Mouse (Mus musculus) embryo, embryonic 10.5 days (tissue): Measurements from ENCODE around the gene Ptbp3.

Experiments used
- DNase-seq: peaks from one replicate; pipeline ENCODE4 v3.0.0-alpha.2; 2015; ENCODE audit warnings: low spot score

Ptbp3 gene

DNA sequence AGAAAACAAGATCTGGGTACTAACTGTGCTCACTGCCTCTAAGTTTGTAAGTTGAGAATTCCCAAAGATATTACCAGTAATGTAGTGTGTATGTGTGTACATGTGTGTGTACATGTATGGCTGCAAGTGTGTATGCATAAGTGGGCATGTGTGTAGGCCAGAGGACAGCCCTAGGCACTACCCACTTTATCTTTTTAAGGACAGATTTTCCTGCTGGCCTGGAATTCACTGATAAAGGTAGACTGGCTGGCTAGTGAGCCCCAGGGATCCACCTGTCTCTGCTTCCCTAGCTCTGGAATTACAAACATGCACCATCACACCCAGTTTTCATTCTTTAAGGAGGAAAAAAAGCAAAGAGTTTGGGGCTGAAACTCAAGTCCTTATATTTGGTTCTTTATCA, 6.0 kb upstream of the Ptbp3 start:
- no peak for DNase-seq

DNA sequence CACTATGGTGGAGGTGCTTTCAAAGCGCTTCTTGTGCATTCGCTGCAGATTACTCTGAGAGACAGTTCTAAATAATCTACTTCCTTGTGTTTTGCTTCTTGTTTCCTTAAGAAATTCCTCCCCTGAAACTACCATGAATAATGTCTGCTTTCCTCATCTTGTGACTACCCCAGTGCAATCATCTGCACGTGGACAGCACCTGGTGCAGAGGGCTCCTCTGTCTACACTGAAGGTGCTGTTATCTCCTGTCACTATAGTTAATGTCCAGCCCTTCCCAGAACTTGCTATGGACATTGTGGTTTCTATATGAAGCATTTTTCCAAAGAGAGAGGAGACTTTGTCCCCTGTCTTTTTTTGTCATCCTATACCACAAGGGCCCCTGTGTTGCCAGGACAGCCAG, 4.4 kb upstream of the Ptbp3 start:
- no peak for DNase-seq

DNA sequence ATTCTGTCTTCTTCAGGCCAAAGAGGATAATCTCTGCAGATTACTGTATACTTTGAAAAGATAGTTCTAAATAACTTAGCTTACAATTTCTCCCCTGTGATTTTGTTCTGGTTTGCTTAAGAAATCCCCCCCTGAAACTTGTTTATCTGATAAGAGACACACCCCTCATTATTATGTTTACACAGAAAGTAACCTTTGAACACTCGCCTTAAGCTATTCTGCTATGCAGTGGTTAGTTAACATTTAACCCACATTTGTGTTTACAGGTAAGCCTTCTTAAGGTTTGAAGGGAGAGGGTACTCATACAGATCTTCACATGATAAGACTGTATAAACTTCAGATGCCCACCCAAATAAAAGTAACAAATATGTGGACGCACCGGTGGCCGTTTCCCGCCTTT, 3.7 kb upstream of the Ptbp3 start:
- no peak for DNase-seq

DNA sequence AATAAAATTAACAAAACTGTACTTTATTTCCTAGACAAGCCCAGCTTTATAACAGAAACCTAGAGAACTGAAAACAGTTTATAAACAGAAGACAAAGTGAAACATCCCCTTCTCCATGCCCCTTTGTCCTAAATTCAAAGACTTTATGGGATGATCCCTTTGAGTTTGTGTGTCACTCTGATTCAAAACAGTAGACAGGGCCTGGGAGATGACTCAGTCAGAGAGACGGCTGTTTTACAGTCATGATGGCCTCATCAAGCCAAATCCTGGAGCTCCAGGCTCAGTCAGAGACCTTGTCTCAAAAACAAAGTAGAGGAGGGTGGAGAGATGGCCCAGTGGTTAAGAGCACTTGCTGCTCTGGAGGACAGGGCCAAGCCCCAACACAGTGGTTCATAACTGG, 2.7 kb upstream of the Ptbp3 start:
- DNase-seq = no peak

DNA sequence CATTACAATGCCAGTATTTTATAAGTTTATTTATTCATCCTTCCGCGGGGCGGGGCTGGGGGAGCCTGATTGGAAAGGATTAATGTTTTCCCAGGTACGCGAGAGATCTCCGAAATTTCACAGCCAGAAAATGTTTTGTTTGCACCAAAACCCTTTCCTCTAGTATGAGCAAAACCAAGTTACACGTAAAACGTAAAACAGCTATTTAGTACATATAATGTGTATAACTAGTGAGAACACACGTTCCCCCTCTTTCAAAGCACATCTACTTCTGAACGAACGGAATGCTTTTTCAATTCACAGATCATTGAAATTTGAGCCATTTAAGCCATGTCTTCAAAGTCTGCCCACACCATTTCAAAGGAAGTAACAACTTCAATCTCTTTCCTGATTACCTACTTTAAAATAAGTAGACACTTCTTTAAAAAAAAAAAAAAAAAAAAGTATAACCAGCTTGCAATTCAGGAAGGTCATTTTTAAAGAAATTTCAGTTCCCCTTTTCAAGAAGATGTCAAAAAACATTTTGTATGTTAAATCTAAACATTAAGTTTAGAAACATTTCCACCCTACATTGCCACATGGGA, 905 bp upstream of the Ptbp3 start:
- DNase-seq = no peak

DNA sequence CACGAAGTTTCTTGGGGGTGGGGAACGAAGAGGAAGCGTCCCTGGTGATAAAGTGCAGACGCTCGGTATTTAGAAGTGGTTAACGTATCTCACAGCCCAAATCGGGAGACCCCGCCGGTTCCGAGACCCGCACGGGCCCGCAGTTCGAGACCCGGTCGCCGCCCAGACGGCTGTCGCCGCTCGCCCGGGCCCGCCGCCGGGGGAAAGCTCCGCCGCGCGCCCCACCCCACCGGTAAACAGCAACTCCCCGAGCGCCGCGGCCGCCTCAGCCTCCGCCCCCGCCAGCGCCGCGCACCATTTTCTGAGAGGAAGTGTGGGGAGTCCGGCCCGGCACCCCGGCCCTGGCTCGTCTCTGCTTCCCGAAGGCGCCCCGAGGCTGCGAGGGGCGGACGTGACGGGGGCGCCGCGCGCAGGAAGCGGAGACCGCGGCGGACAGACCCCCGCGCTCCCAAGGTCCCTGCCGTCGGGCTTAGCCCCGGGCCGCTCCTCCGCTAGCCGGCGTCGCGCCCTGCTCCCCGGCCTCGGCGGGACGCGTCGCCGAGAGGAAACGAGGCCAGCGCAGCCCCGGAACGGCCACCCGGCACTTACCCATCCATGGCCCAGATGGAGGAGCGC, 497 bp downstream of the Ptbp3 start:
- peak; percentile 66 for DNase-seq

DNA sequence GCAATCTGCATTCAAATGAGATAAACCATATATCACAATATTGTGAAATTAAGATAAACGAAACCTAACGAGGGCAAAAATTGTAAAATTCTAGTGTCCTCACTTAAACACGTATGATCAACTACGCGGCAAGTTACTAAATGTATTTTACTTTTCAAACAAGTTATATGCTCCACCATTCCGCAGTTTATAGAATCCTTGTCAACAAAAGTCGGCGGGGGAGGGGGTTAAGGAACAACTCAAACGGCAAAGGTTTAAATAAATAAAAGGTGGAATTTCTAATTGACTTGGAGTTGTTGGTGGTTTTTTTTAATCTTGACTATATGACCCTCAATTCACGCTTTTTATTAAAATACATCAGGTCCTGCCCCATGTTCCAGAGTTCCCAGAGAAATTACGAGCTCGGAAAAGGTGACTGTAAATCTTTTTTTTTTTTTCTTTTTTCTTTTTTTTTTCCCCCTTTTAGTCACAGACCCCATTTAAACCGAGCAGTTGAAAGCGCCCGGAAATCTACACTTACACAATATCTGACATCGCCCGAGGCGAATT, 1.1 kb downstream of the Ptbp3 start:
- peak; percentile 55 for DNase-seq

DNA sequence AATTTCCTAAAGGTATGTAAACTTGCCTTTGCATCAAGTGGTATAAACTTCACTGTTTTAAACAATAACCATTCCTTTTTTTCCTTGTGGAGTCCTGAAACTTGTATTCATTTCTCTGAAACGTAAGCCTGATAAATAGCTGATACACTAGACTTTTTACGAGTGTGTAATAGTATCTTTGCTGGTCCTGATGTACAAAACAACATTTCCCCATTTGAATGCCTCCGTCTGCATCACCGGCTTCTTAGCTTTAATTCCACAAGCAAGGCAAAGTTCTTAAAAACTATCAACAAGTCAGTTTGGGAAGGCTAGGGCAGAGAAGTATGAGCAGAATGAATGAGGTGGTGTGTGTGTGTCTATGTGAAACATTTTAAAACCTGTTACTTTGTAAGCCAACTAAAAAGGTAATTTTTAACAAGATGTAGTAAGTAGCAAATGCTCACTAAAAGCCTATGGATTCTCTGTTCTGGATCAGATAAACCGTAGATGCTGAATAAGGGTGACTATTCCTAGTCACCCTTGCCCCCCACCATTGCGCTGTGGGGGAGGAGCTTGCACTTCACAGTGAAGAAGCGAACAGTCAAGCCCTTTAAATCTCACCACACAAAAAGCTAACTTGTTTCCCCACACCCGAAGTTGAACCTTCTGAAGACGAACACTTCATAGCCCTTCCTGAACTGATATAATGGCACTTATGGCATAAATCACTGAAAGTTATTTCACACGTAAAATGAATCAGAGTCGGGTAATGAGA, 1.9 kb downstream of the Ptbp3 start:
- peak; percentile 56 for DNase-seq

DNA sequence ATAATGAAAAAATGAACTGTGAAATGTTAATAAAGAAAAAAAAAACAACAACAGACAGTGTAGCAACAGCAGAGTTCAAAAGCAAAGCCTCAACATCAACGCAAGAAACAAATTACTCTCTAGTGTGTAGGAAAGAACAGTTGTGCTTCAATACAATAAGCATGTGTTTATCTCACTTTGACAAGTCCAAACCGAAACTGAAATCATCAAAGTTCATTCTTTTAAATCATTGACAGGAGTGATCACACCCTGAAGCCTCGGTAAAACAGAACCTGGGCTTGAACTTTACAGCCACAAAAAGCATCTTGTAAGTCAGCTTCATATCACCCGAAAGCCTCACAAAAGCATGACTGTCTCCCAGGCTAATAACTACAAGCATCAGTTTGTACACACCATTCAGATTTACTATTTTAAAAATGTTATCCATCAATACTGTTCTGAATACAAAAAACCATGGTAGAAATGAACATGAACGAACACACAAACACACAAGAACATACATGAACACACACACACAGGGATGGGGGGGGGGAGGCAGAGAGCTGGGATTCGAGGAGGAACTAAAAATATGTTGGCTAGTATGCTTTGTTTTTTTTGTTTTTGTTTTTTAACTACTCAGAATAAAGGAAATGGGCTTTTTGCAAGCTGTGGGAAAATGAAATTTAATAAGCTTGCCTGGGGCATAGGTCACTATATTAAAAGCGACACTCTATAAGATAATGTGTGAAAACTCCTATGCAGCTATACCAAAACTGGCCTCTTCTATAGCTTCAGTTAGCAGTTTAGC, 2.7 kb downstream of the Ptbp3 start:
- no peak for DNase-seq

DNA sequence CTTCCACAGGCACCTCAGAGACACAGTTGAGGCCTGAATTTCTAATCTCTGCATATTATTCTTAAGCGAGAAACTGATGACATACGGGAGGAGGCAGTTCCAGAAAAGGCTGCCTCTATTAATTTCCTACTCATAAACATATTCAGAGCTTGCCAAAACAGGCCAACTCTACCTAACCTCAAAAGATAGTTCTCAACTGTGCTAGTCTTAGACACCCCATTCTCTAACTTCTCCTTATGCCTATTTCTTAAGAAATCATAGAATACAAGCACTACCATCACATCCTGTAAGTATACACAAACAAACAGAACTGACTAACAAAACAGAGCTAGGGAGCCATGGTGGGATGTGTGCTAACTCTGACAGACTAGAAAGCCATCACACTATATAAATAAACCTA, 4.5 kb downstream of the Ptbp3 start:
- no peak for DNase-seq

DNA sequence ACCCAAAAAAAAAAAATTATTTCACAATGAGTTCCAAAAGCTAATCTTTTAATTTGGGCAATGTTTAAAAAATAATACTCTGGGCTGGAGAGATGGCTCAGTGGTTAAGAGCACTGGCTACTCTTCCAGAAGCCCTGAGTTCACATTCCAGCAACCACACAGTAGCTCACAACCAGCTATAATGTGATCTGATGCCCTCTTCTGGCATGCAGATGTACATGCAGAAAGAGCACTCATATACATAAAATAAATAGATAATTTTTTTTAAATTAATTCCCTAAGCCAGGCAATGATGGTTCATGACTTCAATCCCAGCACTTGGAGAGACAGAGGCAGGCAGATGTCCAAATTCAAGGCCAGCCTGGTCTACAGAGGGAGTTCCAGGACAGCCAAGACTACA, 6.2 kb downstream of the Ptbp3 start:
- DNase-seq = no peak

DNA sequence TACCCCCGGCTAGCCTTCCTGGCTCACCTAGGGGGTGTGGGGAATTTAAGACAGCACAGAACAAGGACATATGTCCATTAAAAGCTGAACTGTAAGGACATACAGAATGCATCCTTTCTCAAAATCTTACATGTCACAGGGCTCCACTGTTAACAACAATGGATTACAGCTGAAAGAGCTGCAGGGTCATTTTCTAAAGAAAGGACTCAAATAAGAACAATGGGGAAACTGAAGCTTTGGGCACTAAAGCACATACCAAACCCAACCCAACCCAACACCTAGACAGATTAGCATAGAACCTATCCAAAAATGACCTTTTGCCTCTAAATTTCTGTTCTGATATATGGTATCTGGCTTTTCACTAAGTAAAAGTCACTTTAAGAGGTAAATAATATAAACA, 12.9 kb downstream of the Ptbp3 start:
- no peak for DNase-seq

DNA sequence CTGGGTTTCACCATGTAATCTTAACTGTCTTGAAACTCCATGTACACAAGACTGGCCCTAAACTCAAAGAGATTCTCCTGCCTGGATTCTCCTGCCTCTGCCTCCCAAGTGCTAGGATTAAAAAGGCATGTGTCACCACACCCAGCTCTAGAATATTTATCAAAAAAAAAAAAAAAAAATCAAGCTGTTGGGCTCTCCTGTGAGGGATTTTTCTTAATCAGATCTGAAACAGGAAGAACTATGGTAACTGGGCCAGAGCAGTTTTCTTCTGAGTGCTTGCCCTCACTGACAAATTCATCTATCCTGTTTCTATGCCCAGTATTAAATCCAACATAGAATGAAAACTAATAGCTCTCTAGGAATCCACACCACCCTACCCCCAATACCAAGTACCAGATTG, 13.5 kb downstream of the Ptbp3 start:
- no peak for DNase-seq

DNA sequence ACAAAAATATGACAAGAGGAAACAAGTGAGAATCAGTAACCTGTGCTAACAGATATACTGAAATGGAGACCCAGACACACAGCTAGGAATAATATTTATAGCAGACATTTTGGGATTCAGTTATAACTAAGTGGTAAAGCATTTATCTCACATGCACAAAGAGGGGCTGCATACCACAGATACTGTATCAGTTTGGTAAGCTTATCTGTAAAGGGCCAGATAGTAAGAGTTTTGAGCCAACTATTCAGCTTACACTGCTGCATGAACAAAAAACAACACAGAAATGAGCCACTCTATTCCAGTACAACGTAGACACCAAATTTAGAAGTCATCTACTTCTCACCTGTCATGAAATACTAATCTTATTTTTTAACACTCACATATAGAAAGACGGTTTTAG, 15.9 kb downstream of the Ptbp3 start:
- no peak for DNase-seq

DNA sequence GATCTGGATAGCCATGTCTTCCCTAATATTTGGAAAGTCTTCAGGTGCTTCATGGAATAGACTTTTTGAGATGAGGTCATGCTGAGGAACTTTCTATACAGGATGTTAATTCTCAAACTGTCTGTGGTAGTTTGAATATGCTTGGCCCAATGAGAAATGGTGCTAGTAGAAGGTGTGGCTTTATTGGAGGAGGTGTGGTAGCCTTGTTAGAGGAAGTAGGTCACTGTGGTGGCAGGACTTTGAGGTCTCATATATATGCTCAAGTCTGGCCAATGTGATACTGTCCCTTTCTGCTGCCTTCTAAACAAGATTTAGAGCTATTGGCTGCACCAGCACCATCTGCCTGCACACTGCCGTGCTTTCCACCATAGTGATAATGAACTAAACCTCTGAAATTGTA, 18.0 kb downstream of the Ptbp3 start:
- no peak for DNase-seq

DNA sequence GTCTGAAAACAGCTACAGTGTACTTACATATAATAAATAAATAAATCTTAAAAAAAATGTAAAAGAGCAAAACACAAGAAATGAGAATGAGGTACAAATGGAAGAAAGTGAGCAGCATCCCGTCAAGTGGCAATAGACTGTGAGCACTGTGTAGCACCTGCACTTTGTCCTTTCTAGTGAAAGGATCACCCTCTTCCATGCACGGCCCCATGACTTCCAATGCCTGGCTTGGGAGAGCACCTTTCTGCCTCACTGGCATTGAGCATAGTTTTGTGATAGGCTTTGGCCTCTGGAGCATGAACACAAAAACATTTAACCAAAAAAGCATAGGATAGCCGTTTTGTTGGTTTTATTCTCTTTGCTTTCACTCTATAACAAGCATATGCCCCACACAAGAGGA, 21.7 kb downstream of the Ptbp3 start:
- no peak for DNase-seq

DNA sequence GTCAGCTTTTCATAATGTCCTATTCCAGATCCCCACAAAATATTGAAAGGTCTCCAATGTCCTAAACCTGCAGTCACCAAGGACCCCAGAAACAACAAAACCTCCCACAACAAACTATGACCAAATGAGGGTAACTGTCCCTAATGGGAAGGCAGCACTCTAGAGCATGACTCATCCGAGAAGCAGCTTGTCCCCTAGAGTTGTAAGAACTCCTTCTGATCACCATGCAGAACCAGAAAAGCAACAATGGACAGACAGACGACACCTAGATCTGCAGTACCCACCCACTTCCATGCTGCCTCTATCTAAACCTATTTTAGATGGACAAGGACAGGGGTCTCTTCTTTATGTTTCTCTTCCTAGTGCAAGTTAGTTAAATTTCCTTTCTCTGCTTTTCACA, 22.4 kb downstream of the Ptbp3 start:
- no peak for DNase-seq

DNA sequence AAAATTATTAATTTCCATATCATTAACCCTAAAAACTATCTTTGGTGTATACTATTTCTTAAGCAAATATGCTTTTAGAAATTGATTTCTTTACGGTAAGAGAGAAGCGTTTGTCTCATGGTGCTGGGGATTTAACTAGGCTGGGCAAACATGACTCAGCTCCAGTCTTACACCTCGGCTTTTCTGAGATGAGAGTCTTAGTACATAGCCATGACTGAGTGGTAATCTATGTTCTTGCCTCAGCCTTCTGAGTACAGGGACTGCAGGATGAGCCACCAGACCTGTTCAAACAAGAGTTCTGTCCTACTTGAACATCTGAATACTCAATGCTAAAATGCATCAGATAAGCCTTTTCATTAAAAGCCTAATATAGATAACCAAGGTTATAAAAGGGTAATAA, 24.3 kb downstream of the Ptbp3 start:
- no peak for DNase-seq

DNA sequence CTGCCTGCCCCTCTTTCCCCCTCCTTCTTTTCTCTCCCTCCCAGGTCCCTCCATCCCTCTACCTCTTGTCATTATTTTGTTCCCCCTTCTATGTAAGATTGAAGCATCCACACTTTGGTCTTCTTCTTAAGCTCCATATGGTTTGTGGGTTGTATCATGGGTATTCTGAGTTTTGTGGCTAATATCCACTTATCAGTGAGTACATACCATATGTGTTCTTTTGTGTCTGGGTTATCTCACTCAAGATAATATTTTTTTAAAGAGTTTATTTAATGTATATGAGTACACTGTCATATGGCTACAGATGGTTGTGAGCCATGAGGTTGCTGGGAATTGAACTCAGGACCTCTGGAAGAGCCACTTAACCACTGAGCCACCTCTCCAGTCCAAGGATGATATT, 38.8 kb downstream of the Ptbp3 start:
- DNase-seq = no peak

DNA sequence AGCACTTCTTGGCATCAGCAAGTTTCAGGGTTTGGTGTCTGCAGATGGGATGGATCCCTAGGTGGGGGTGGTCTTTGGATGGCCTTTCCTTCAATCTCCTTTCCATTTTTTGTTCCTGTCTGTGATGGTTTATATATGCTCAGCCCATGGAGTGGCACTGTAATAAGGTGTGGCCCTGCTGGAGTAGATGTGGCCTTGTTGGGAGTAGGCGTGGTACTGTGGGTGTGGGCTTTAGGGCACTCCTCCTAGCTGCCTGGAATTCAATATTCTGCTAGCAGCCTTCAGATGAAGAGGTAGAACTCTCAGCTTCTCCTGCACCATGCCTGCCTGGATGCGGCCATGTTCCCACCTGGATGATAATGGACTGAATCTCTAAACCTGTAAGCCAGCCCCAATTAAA, 39.6 kb downstream of the Ptbp3 start:
- DNase-seq = no peak

DNA sequence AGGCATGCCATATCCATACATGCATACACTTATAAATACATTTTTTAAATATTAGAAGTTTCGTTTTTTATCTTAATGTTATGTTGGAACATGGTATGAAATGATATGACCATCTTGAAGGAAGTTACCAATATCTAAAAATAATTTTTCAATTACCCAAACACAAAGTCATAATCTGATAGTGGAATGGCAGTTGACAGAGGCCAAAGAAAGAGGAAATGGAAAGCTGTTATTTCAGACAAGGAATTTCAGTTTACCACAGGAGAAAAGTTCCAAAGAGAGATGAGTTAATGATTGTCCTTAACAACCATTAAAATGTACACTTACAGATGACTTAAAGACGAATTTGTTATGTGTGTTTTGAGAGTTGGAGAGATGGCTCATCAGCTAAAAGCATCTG, 41.4 kb downstream of the Ptbp3 start:
- DNase-seq = no peak

DNA sequence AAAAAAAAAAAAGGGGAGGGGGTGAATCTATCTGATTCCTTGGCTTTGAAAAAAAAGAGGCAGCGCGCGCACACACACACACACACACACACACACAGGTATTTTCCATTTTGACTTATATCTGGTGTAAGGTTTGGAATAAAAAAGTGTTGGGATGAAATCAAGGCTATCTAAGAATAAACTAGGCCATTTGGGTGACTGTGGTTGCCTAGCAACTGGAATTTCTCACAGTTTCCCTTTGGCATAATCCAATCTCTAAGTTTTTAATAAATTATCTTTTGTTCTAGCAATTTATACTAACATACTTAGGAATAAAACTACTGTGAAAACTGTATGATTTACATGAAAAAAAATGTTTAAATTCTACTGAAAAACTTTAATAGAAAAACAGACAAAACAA, 42.5 kb downstream of the Ptbp3 start:
- no peak for DNase-seq

DNA sequence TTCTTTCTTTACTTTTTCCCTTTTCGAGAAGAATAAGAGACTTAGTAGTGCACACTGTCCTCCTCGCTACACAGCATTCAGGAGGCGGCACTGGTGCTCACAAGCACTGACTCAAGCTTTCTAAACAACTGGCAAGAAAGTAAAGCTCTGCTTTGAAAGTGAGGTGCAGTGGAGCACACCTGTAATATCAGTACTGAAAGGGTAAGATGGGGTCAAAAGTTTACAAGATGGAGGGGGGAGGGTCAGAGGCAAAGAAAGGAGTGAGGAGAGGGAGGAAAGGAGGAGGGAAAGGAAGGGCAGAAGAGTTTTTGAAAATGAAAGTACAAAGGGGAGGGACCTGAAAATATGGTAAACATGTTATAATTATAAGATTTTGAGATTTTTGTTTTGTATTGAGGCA, 43.7 kb downstream of the Ptbp3 start:
- no peak for DNase-seq
